Mouse (Mus musculus) spleen, postnatal 4 days (tissue): ENCODE data around the gene Ddx27.
A peak's percentile ranks its signal among the peaks of the same experiment; 100 is the strongest.

ENCODE experiments used
- DNase-seq, 2 experiments: peaks; one replicate each; pipeline ENCODE4 v3.0.0; 2022; ENCODE audit warnings: low spot score in 2 of 2

Ddx27 gene

DNA sequence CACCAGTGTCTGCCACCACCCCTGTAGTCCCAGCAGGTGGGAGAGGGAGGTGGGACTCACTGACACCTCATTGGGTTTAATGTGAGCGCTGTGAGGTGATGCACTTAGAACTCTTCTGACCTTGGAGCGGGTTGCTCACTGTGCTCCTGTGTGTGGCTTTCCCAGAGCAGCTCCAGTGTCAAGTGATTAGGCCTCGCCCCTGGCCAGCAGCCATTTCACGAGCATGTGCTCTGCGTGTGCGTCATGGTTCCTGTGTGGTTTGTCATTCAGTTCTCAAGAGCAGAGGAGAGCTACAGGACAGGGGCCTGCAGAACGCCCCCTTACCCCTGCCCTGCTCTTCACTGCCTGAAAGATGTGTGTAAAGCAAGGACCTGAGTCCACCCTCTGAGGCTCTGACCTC is 13.6 kb downstream of the Ddx27 start:
- DNase-seq = peak in 1 of 2 experiments; percentile 53

DNA sequence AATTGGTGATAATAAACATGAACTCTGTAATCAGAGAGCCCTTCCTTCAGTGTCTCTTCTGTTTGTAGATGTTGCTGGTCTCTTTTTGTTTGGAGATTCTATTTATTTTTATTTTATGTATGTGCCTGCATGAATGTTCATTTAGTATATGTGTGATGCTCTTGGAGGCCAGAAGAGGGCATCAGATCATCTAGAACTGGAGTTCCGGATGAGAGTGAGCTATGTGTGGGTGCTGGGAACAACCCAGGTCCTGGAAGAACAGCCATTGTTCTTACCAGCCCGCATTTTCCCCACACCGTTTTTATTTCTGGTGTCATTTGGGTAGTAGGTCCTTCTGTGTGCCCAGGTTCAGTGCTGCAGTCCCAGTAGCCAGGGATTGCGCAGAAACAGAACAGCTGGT is 15.5 kb downstream of the Ddx27 start:
- DNase-seq = peak in 1 of 2 experiments; percentile 51

DNA sequence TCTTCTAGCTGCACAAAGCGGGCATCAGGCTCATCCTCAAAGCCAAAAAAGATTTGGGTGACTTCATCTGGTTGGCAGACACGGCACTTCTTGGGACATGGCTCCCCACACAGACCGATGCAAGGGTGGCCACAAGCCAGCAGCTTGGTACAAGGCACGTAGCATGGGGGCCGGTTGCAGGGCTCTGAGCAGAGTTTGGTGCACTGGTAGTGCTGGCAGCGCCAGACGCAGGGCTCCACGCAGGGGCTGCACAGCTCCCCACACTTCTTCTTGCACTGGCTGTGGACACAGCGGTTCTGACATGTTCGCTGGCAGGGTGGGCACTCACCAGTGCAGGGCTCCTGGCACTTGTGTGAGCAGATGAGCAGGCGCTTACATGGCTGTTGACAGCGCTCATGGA is 22.7 kb downstream of the Ddx27 start:
- DNase-seq = no peak

- DNase-seq = no peak
These were observed 23.3 kb downstream of the Ddx27 start for GRCm38 (mm10) chr2:167038297-167038696.

DNA sequence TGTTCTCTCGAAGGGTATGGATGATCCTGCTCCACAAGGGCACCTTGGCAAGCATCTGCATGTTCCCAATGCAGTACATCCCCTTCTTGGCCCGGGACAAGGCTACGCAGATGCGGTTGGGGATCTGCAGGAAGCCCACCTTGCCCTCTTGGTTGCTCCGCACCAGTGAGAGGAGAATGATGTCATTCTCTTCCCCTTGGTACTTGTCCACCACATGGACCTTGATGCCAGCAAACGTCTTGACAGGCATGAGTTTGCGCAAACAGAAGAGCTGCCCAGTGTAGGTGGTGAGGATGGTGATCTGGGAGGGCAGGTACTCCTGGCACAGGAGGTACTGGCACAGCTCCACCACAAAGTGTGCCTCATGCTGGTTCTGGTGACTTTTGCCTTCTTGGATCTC is 23.7 kb downstream of the Ddx27 start:
- no peak for DNase-seq

GRCm38 (mm10) chr2:167039386-167039785 is 24.4 kb downstream of the Ddx27 start:
- no peak for DNase-seq

DNA sequence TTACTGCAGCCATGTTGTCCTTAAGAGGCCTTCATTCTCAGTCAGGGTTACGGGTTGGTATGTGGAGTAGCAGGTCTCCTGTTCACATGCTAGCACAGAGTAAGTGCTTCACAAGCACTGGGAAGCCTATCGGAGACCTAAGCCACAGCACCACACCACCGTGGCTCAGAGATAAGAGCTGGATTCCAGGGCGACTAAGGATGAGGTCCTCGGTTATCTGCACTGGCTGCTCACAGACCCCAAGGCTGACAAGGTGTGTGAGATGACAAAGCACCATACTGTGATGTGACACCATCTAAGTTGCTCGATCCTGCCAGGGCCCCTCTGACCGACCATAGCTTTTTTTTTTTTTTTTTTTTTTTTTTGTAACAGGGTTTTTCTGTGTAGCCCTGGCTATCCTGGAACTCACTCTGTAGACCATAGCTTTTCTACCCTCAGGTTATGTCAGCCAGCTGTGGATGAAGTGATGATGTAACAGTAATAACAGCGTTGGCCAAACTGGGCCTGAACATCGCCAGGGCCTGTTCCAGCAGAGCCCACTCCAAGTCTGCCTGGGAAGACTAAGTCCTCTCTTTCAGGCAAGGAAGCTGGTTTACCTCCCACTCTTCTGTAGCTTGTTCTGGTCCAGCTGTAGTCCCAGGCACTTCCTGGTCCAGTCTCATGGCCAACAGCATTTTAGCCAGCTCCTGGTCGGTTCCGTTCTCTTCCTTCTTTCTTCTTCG is 28.6 kb downstream of the Ddx27 start:
- peak; percentile 77 to 78 for DNase-seq

DNA sequence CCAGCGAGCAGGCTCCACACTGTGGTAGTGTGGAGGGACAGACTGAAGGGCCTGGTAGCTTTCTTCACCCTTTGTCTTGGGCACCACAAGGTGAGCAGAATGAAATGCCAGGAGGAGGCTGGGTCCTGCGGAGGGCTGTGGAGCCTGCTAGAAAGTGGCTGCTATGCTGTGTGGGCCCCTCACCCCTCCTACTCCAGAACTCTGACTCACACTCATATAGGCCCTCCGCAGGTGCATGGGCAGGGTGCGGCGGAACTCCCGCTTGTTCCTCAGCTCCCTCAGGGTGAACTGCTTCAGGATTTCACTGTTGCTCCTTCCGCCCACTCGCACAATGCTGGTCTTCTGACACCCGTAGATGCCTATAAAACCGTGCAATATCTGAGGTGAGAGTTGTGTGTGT is 33.2 kb downstream of the Ddx27 start:
- no peak for DNase-seq

- DNase-seq = no peak
These were observed 33.8 kb downstream of the Ddx27 start for GRCm38 (mm10) chr2:167048698-167049358.

GRCm38 (mm10) chr2:167053127-167053844 is 38.3 kb downstream of the Ddx27 start:
- DNase-seq = no peak

GRCm38 (mm10) chr2:167055386-167055785 is 40.4 kb downstream of the Ddx27 start:
- DNase-seq = no peak

- no peak for DNase-seq
These were observed 41.4 kb downstream of the Ddx27 start for GRCm38 (mm10) chr2:167056210-167056941.

DNA sequence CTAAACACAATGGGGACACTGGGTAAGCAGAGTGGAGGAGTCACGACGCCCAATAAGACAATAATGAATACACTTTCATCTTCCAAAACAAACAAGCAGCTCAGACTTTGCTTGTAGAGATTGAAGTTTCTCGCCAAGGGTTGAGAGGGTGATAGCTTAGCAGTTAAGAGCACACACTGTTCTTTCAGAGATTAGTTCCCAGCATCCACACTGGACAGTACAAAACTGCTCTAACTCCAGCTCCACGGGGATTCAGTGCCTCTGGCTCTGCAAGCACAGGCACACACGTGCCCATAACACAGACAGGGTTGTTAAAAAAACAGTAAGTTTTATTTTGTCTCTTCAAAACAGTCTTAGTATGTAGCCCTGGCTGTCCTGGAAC is 41.9 kb downstream of the Ddx27 start:
- DNase-seq = no peak

DNA sequence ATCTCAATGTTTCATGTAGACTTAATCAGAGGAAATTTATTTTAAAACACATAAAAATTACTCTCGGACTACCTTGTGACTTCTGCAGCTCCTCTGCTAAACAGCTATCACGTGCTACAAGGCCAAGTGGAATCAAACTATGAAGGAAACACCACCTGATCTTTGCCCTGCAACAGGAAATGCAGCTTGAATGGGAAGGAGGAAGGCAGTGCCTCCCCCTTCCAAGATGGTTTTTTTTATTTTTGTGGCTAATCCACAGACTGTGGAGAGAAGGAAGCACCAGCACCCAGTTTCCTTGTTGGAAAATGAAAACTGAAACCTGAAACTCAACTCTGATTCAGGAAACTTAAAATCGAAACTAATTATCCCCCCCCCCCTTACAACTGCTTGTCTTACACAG is 43.2 kb downstream of the Ddx27 start:
- DNase-seq = no peak

- DNase-seq = no peak
These were observed 43.9 kb downstream of the Ddx27 start for GRCm38 (mm10) chr2:167058814-167059387.

GRCm38 (mm10) chr2:167059536-167059935 is 44.5 kb downstream of the Ddx27 start:
- no peak for DNase-seq

- DNase-seq = no peak
These were observed 45.0 kb downstream of the Ddx27 start for GRCm38 (mm10) chr2:167059960-167060359.

- no peak for DNase-seq
These were observed 45.4 kb downstream of the Ddx27 start for GRCm38 (mm10) chr2:167060360-167060759.

DNA sequence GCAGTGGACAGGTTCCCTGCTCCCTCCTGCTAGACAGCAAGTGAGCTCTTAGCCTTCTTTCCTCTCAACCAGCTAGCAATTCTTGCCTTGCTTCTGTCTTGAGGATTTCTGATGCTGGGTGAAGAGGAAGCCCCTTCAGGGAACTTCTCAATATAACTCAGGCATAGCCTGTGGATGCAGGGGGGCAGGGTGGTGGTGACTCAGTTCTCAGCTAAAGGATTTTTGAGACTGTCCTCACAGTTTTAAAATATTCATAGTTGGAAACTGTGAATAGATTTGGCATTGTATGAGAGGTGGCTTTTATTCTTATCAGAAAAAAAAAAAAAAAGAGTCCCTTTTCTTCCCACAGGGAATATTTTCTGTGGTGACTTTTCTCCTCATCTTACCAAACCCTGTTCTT is 45.8 kb downstream of the Ddx27 start:
- DNase-seq = no peak

DNA sequence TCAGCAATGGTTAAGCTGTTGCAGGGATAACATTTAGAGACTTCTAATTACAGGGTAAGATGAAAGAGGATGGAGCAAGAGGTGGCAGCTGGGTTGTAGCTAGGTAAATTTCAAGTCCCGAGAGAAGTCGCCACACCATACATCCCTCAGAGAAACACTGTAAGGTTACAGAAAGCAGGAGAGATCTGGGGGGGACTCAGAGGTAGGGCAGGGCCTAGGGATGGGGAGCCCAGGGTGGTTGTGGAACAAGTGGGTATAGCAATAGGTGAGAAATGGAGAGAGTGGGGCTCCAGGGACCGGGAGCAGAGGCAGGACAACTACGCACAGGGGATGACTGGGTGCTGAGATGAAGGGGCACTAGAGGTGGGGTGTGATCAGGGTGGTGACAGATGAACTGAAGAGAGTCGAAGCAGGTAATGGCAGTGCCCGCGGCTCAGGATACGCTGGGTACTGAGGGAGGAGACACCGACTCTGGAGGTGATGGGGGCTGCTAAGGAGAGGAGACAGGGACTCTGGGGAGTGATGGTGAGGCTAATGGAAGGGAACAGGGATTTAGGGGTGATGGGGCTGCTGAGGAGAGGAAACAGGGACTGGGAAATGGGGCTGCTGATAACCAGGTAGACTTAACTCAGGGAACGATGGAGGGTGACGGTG is 46.5 kb downstream of the Ddx27 start:
- DNase-seq = peak in 1 of 2 experiments; percentile 41

DNA sequence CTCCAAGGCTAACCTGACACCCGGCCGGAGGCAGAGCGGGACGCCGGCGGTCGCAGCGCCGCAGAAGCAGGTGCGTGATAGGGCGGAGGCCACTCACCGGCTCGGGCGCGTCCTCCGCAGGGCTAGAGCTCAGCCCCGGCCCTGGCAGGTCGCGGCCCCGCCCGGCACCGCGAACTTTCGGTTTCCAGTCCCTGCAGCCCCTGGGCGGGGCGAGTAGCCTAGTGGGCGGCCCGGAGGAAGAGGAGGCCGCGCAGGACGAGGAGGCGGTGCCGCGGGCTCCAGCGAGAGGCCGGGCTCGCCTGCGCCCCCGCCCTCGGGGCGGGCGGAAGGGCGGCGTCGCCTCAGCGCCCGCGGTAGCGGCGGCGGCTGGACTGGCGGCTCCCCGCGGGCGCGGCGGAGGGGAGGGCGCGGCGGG is 47.5 kb downstream of the Ddx27 start:
- DNase-seq = peak; percentile 97 to 98
